Mouse (Mus musculus) C3H10T1/2 (cell line): ENCODE results near the gene Grhl1. TPM values are rescaled to one million over a fixed set of nuclear protein-coding genes. Genes with fewer than 3 reads are reported as not detected.

Experiments used
- polyA plus RNA-seq, 2 experiments: library from polyadenylated mRNA; unstranded; fragments of >200 nt; fragmentation: generic; extraction: Trizol; gene quantifications; one replicate each; pipeline ENCODE4 v1.2.1; 2012; ENCODE audit warnings: missing spikeins in 2 of 2

Gene Grhl1
- under 1 TPM; 0.05 to 0.08 TPM for polyA plus RNA-seq

GRCm38 (mm10) chr12:24571523-24572392, at the start of gene Grhl1:
TSS of gene Grhl1 (plus strand) at chr12:24572283.

GRCm38 (mm10) chr12:24651063-24651557, 79.0 kb downstream of the Grhl1 start, which contains the start of gene Klf11:
TSS of gene Klf11 (plus strand) at chr12:24651274.

Other genes with a start within 250 kb of the Grhl1 start
- gene Taf1b, start 73.9 kb upstream of the Grhl1 start, polyA plus RNA-seq, result 10 to 100 TPM in 1 of 2 experiments, 1 to 10 TPM in 1; 4.4 to 13.8 TPM
- 1 to 10 TPM in 1 of 2 experiments, under 1 TPM in 1; 0.27 to 2.1 TPM for gene Klf11, start 79.0 kb downstream of the Grhl1 start, polyA plus RNA-seq
- under 1 TPM in 1 of 2 experiments, not detected in 1; 0.32 TPM for gene Cys1, start 109.5 kb downstream of the Grhl1 start, polyA plus RNA-seq
- 10 to 100 TPM; 15.7 to 28.1 TPM for gene Rrm2, start 136.0 kb downstream of the Grhl1 start, polyA plus RNA-seq